Mouse (Mus musculus): ENCODE measurements around the gene Srsf2. TPM values are rescaled to one million over a fixed set of nuclear protein-coding genes. Genes with fewer than 3 reads are reported as not detected.

Srsf2 gene
- polyA plus RNA-seq, 1 experiment from 2014 or later: 968 TPM

DNA sequence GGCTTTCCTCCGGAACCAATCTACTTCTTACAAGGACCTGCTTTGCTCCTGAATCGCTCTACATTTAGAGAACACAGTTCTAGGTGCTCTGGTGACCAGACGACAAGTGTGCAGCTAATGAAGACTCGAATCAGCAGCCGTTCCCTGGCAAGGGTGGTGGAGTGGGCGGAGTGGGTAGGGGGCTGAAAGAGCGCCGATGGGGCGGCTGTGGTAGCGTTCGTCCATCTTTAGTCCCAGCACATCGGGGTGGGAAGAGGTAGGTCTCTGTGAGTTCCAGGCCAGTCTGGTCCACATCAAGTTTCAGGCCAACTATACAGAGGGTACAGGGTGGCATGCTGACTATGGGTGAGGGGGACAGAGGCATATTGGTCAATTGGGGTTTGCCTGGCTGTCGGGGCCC, 39.3 kb downstream of the Srsf2 start:
- no peaks in the 10 kb centered on the region for H3K36me3 ChIP-seq
- whole genome bisulfite sequencing: 73% methylated on average over 13 of the region's 13 CpGs
- no peaks in the 10 kb centered on the region for H3K9me3 ChIP-seq
- no peak overlapping the region for H3K9ac ChIP-seq
- H3K4me3 ChIP-seq: no peak overlapping the region
- 0 out of 2 replicates have a peak overlapping the region, but pooled peaks have one; percentile 16 for H3K4me2 ChIP-seq (replicated peaks)
- no peak for ATAC-seq (ENCODE audit: insufficient number of reproducible peaks, insufficient read depth, low FRiP score, low TSS enrichment)
- peaks cover 54% of the 10 kb centered on the region for H3K4me1 ChIP-seq
- H3K27ac ChIP-seq: peak overlapping the region; percentile 94
- 0 out of 2 replicates have a peak, but pooled peaks cover 3% of the 10 kb centered on the region for H3K27me3 ChIP-seq

DNA sequence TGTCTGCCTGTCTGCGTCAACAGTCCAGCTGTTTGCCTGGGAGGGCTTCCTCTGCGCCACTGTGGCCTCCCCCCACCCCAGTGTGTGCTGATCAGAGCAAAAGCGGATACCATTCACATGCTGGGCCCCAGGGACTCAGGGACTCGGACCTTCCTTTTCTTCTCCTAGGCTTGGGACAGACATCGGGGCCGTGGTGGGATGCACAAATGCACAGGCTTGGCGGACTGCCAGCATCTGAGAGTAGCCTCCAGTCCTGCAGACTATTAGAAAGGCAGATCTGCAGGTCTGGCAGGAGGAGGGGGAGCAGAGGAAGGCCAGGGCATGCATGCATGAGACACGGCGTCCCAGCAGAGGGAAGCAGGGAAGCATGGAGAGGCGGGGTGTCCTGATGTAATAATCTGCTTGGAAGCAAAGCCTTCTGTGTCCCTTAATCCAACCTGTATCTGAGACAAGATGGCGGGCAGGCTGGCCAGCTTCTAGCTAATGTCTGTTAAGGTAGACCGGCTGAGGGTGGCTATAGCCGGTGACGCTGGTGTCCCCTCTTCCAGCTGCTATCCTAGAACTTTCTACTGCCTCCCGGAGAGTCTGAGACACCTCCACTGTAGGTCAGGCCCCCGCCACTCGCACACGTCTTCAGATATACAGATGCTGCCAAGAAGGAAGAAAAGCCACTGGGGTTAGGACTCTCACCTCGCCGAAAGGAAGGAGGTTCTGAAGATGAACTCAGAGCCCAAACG, 39.9 kb downstream of the Srsf2 start:
- peak overlapping the region; percentile 94 for H3K27ac ChIP-seq
- H3K4me2 ChIP-seq (replicated peaks): 0 out of 2 replicates have a peak overlapping the region, but pooled peaks have one; percentile 16
- H3K9me3 ChIP-seq: no peaks in the 10 kb centered on the region
- ATAC-seq (ENCODE audit: insufficient number of reproducible peaks, insufficient read depth, low FRiP score, low TSS enrichment): peak; percentile 48
- 43% methylated on average over 21 of the region's 21 CpGs for WGBS
- 0 out of 2 replicates have a peak, but pooled peaks cover 3% of the 10 kb centered on the region for H3K27me3 ChIP-seq
- H3K4me3 ChIP-seq: no peak overlapping the region
- no peak overlapping the region for H3K9ac ChIP-seq
- H3K36me3 ChIP-seq: no peaks in the 10 kb centered on the region
- peaks cover 55% of the 10 kb centered on the region for H3K4me1 ChIP-seq

- H3K4me3 ChIP-seq: peak overlapping the region; percentile 33
- H3K9me3 ChIP-seq: no peaks in the 10 kb centered on the region
- 0 out of 2 replicates have a peak, but pooled peaks cover 3% of the 10 kb centered on the region for H3K27me3 ChIP-seq
- H3K27ac ChIP-seq: peak overlapping the region; percentile 81
- H3K4me1 ChIP-seq: peaks cover 52% of the 10 kb centered on the region
- ATAC-seq (ENCODE audit: insufficient number of reproducible peaks, insufficient read depth, low FRiP score, low TSS enrichment): peak; percentile 80
- 9% methylated on average over 28 of the region's 32 CpGs for WGBS
- H3K9ac ChIP-seq: peak overlapping the region; percentile 38; the same call in 1 of the 2 replicates
- H3K4me2 ChIP-seq (replicated peaks): peak overlapping the region; percentile 68
- H3K36me3 ChIP-seq: no peaks in the 10 kb centered on the region
Observed at GRCm38 (mm10) chr11:116810983-116811901, 41.7 kb downstream of the Srsf2 start.

GRCm38 (mm10) chr11:116810528-116810927, 42.4 kb downstream of the Srsf2 start:
- H3K9ac ChIP-seq: no peak overlapping the region
- no peak overlapping the region for H3K4me3 ChIP-seq
- H3K36me3 ChIP-seq: no peaks in the 10 kb centered on the region
- no peak for ATAC-seq (ENCODE audit: insufficient number of reproducible peaks, insufficient read depth, low FRiP score, low TSS enrichment)
- 0 out of 2 replicates have a peak, but pooled peaks cover 3% of the 10 kb centered on the region for H3K27me3 ChIP-seq
- peak overlapping the region; percentile 81; the same call in 1 of the 2 replicates for H3K27ac ChIP-seq
- 63% methylated on average over 11 of the region's 11 CpGs for WGBS
- no peaks in the 10 kb centered on the region for H3K9me3 ChIP-seq
- peaks cover 51% of the 10 kb centered on the region for H3K4me1 ChIP-seq
- H3K4me2 ChIP-seq (replicated peaks): peak overlapping the region; percentile 68; the same call in 1 of the 2 replicates

DNA sequence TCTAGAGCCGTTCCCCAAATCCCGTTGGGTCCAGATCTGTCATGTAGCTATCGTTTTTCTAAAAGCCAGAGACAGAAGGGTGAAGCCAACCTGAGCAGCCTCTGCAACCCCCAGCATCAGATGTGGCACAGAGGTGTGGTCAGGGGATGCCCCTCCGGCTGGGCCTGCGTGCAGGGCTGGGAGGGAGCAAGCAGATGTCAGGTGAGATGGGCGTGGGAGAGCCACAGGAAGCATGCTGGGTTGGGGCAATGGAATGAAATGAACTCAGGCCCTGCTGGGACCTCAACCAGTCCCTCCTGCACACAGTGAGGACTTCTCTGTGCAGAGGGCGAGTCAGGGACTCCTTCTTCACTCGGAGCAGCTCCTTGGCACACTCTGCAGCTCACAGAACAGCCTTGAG, 43.4 kb downstream of the Srsf2 start:
- Histone ChIP-seq H3K4me1 (peaks cover 42% of the 10 kb centered on the region), H3K36me3 (no peaks in the 10 kb centered on the region), H3K9ac (no peak overlapping the region), H3K4me2 (replicated peaks) (no peak overlapping the region), H3K27ac (no peak overlapping the region), H3K27me3 (0 out of 2 replicates have a peak, but pooled peaks cover 3% of the 10 kb centered on the region), H3K9me3 (no peaks in the 10 kb centered on the region), H3K4me3 (no peak overlapping the region)
- WGBS: 74% methylated on average over 8 of the region's 8 CpGs
- ATAC-seq (ENCODE audit: insufficient number of reproducible peaks, insufficient read depth, low FRiP score, low TSS enrichment): no peak

DNA sequence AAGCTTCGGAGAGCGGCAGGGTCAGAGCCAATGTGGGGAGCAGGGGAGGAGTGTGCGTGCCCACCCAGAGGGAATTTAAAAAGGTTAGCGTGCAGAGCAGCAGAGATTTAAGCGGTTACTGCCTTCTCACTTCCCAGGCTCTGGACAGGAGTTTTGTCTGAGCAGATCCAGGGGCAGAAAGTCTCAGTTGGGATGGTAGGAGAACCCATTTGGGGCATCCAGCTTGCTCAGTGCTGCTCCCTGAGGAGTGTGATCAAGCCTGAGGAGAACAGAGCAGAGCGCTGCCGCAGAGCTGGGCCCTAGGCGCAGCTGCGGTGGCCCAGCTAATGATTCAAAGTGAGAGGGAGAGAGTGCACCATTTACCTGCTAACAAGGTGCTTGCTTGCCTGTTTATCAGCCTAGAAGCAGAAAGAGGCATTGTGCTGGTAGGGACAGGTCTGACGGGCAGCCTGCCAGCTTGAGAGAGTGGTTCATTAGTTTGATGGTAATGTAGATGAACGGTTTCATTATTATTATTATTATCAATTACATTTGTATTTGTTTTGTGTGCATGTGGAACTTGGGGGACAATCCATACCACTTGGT, 44.0 kb downstream of the Srsf2 start:
- Histone ChIP-seq H3K27ac (no peak overlapping the region), H3K4me2 (replicated peaks) (no peak overlapping the region), H3K27me3 (0 out of 2 replicates have a peak, but pooled peaks cover 3% of the 10 kb centered on the region), H3K4me3 (no peak overlapping the region), H3K9me3 (no peaks in the 10 kb centered on the region), H3K9ac (no peak overlapping the region), H3K4me1 (peaks cover 36% of the 10 kb centered on the region), H3K36me3 (no peaks in the 10 kb centered on the region)
- 77% methylated on average over 11 of the region's 11 CpGs for WGBS
- no peak for ATAC-seq (ENCODE audit: insufficient number of reproducible peaks, insufficient read depth, low FRiP score, low TSS enrichment)

GRCm38 (mm10) chr11:116807938-116808606, 44.8 kb downstream of the Srsf2 start:
- no peak overlapping the region for H3K9ac ChIP-seq
- H3K27me3 ChIP-seq: 0 out of 2 replicates have a peak, but pooled peaks cover 3% of the 10 kb centered on the region
- no peaks in the 10 kb centered on the region for H3K36me3 ChIP-seq
- WGBS: 27% methylated on average over 7 of the region's 7 CpGs
- H3K4me1 ChIP-seq: peaks cover 27% of the 10 kb centered on the region
- no peak for ATAC-seq (ENCODE audit: insufficient number of reproducible peaks, insufficient read depth, low FRiP score, low TSS enrichment)
- H3K4me2 ChIP-seq (replicated peaks): no peak overlapping the region
- H3K4me3 ChIP-seq: no peak overlapping the region
- H3K27ac ChIP-seq: no peak overlapping the region
- H3K9me3 ChIP-seq: no peaks in the 10 kb centered on the region

- no peak overlapping the region for H3K9ac ChIP-seq
- H3K36me3 ChIP-seq: no peaks in the 10 kb centered on the region
- 0 out of 2 replicates have a peak, but pooled peaks cover 3% of the 10 kb centered on the region for H3K27me3 ChIP-seq
- 82% methylated on average over 3 of the region's 3 CpGs for WGBS
- H3K27ac ChIP-seq: no peak overlapping the region
- H3K4me3 ChIP-seq: no peak overlapping the region
- ATAC-seq (ENCODE audit: insufficient number of reproducible peaks, insufficient read depth, low FRiP score, low TSS enrichment): no peak
- peaks cover 22% of the 10 kb centered on the region for H3K4me1 ChIP-seq
- no peak overlapping the region for H3K4me2 ChIP-seq (replicated peaks)
- H3K9me3 ChIP-seq: no peaks in the 10 kb centered on the region
Observed at GRCm38 (mm10) chr11:116807526-116807925, 45.4 kb downstream of the Srsf2 start.

DNA sequence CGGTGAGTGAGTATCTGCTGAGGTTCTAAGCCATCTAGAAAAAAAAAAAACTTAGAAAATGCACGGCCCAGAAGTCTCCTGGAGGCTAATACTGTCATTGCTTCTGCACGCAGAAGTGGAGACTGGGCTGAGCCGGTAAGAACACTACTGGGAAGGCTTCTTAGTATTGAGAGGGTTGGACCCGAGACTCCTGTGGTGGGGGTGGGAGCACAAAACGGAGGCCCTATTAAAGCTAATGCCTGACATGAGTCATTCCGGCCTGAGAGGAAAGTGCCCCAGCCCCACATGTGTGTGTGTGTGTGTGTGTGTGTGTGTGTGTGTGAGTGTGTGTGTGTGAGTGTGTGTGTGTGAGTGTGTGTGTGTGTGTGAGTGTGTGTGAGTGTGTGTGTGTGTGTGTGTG, 45.8 kb downstream of the Srsf2 start:
- H3K4me3 ChIP-seq: no peak overlapping the region
- H3K9ac ChIP-seq: no peak overlapping the region
- no peak for ATAC-seq (ENCODE audit: insufficient number of reproducible peaks, insufficient read depth, low FRiP score, low TSS enrichment)
- peaks cover 18% of the 10 kb centered on the region for H3K4me1 ChIP-seq
- H3K36me3 ChIP-seq: no peaks in the 10 kb centered on the region
- 0 out of 2 replicates have a peak, but pooled peaks cover 3% of the 10 kb centered on the region for H3K27me3 ChIP-seq
- H3K4me2 ChIP-seq (replicated peaks): no peak overlapping the region
- WGBS: 51% methylated on average over 7 of the region's 7 CpGs
- H3K9me3 ChIP-seq: no peaks in the 10 kb centered on the region
- H3K27ac ChIP-seq: no peak overlapping the region

- Histone ChIP-seq H3K9ac (no peak overlapping the region), H3K36me3 (no peaks in the 10 kb centered on the region), H3K4me1 (peaks cover 13% of the 10 kb centered on the region), H3K4me2 (replicated peaks) (no peak overlapping the region), H3K9me3 (no peaks in the 10 kb centered on the region), H3K4me3 (no peak overlapping the region), H3K27me3 (0 out of 2 replicates have a peak, but pooled peaks cover 3% of the 10 kb centered on the region), H3K27ac (no peak overlapping the region)
- WGBS: 75% methylated on average over 15 of the region's 15 CpGs
- no peak for ATAC-seq (ENCODE audit: insufficient number of reproducible peaks, insufficient read depth, low FRiP score, low TSS enrichment)
Observed at GRCm38 (mm10) chr11:116806136-116807071, 46.5 kb downstream of the Srsf2 start.
